7 mouse cellular contexts compared by ENCODE assay signal in the genomic region with DNA sequence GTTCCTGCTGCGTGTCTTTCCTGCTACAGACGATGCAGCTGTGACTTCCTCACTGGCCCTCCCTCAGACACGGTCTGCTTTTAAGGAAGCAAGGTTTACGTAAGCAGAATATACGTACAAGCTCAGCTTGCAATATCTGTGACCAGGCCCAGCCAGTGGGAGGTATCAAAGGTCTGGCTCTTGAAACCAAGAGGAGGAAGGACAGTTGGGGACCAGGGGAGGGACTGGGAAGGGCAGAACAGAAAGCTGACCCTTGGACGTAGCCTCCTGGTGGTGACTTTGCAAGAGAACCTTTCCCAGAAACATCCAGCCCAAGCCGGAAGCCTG.
A peak's percentile ranks its signal among the peaks of the same experiment; 100 is the strongest.
DNase-seq lines count a peak whose midpoint lies in the region; ATAC-seq lines count a peak whose summit lies in the region.

No protein-coding gene starts in this region.

- peak; percentile 61 to 65 for DNase-seq in spleen, postnatal 36 days (ENCODE audit: low spot score in 2 of 2)
- DNase-seq in spleen, adult 12 weeks (ENCODE audit: low spot score), result no peak
- DNase-seq in lung, postnatal 10 days, result peak; percentile 61
- peak; percentile 45 for DNase-seq in thymus, postnatal 4 days
- no peak for DNase-seq in left cerebral cortex, postnatal 36 days (ENCODE audit: low spot score in 2 of 2)
- no peak for DNase-seq in urinary bladder, postnatal 25 days (ENCODE audit: low spot score)

- intact Hi-C loops in left cerebral cortex, postnatal 36 days (cut with DNase I), result no loop called here

- ATAC-seq in hematopoietic stem cell, adult 5-6 weeks (replicated peaks in 1 of 2; ENCODE audit: insufficient read depth in 1 of 2, low FRiP score in 2 of 2, low TSS enrichment in 1 of 2, low read depth in 1 of 2, poor library complexity in 2 of 2, severe bottlenecking in 2 of 2), result peak; percentile 95 to 98

Comparison
In these comparisons a context has a peak if more than half of its experiments do, and no peak if none do; other contexts are left out.
1. DNase-seq: peak in spleen, postnatal 36 days (2 of 2), lung, postnatal 10 days (single experiment) and thymus, postnatal 4 days (single experiment); none in spleen, adult 12 weeks (single experiment), left cerebral cortex, postnatal 36 days (0 of 2) and urinary bladder, postnatal 25 days (single experiment).